Comparison of ENCODE assay signal across 8 mouse cellular contexts in the genomic region with DNA sequence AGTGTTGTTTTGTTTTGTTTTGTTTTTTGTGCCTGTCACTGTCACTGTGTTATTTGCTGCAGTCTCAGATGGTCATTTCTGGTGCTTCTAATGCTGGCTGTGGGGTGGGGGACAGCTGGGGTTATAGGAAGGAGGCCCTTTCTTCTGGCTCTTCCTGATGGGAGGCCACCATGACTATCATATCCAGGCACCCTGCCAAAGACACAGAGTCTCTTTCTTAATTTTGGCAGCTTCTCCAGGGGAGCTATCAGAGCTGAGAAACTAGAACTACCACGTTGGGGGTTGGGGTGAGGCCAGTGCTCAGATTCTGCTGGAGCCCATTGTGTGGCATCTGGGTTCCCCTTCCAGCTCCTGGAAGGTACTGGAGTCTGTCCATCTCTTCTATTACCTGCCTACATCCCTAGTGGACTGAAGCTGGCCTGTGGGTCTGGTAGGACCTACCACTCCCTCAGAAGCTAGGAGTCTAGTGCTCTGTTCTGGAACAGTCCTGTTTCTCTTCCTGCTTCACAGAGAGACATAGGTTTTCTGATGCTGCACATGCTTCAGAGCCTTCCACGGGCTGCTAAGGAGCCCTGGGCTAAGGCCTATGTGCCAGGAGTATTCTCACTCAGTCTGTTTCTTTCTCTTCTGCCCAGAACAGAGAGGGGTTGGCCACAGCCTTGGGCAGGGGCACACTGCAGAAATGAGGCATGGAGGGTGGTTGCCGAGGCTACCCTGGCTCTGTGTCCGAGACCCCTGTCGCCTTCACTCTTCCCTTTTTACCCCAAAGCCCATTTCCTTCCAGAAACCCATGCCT. TPM values are rescaled to one million over a fixed set of nuclear protein-coding genes. Genes with fewer than 3 reads are reported as not detected.
A peak's percentile ranks its signal among the peaks of the same experiment; 100 is the strongest.
DNase-seq lines count a peak whose midpoint lies in the region; ATAC-seq and TF ChIP-seq lines count a peak whose summit lies in the region.

No protein-coding gene starts in this region.

- H3K4me2 ChIP-seq in embryonic facial prominence, embryonic 15.5 days (replicated peaks): 0 out of 2 replicates have a peak overlapping the region, but pooled peaks have one; percentile 1
- H3K4me2 ChIP-seq in stomach, embryonic 14.5 days (replicated peaks; ENCODE audit: low read depth, low read length): no peak overlapping the region

- no peak overlapping the region for H3K9ac ChIP-seq in embryonic facial prominence, embryonic 15.5 days
- no peak overlapping the region for H3K9ac ChIP-seq in stomach, embryonic 14.5 days (replicated peaks; ENCODE audit: low read depth, low read length)

- no peaks in the 10 kb centered on the region for H3K27me3 ChIP-seq in embryonic facial prominence, embryonic 15.5 days
- H3K27me3 ChIP-seq in stomach, embryonic 14.5 days (ENCODE audit: control insufficient read depth, insufficient read depth, low read length): no peaks in the 10 kb centered on the region

- H3K4me3 ChIP-seq in lung, adult 2 months (replicated peaks; ENCODE audit: extremely low read depth, low read depth, low read length): no peak overlapping the region
- no peak overlapping the region for H3K4me3 ChIP-seq in embryonic facial prominence, embryonic 15.5 days (replicated peaks)
- H3K4me3 ChIP-seq in stomach, embryonic 14.5 days (ENCODE audit: low read depth, low read length): no peak overlapping the region

- peak; percentile 62 to 81 for DNase-seq in lung, adult 18-20 months
- DNase-seq in lung, adult 2 months: no peak
- DNase-seq in kidney, adult 9 months: peak; percentile 76
- no peak for DNase-seq in cerebellum, adult 9-10 months
- DNase-seq in layer of hippocampus, postnatal 10 days (ENCODE audit: low spot score in 2 of 2): no peak
- no peak for DNase-seq in frontal cortex, adult 2 months (ENCODE audit: extremely low spot score in 1 of 2, low spot score in 1 of 2)

- TF ChIP-seq POLR2A in lung, adult 2 months (IDR thresholded peaks at IDR 0.05; ENCODE audit: borderline replicate concordance, extremely low read depth, low read depth, low read length): no peak

- TF ChIP-seq CTCF in lung, adult 2 months (IDR thresholded peaks at IDR 0.05; ENCODE audit: insufficient read depth, low read length): no peak

- ATAC-seq in embryonic facial prominence, embryonic 15.5 days (ENCODE audit: insufficient number of reproducible peaks, low FRiP score, low TSS enrichment, low read depth): no peak
- ATAC-seq in stomach, embryonic 14.5 days (ENCODE audit: insufficient number of reproducible peaks, insufficient read depth, low FRiP score, low read depth): no peak

- 36% methylated on average over 5 of the region's 5 CpGs for WGBS in lung, adult 2 months
- WGBS in embryonic facial prominence, embryonic 15.5 days: 54% methylated on average over 5 of the region's 5 CpGs
- WGBS in stomach, embryonic 14.5 days: 57% methylated on average over 5 of the region's 5 CpGs

- H3K4me1 ChIP-seq in lung, adult 2 months (ENCODE audit: control insufficient read depth, insufficient read depth, low read length): peaks cover 59% of the 10 kb centered on the region
- peaks cover 72% of the 10 kb centered on the region for H3K4me1 ChIP-seq in embryonic facial prominence, embryonic 15.5 days
- H3K4me1 ChIP-seq in stomach, embryonic 14.5 days (ENCODE audit: control insufficient read depth, insufficient read depth, low read length): peaks cover 29% of the 10 kb centered on the region

- H3K27ac ChIP-seq in embryonic facial prominence, embryonic 15.5 days (replicated peaks): peak overlapping the region; percentile 69
- H3K27ac ChIP-seq in stomach, embryonic 14.5 days (ENCODE audit: low read length): peak overlapping the region; percentile 15

- no peaks in the 10 kb centered on the region for H3K9me3 ChIP-seq in embryonic facial prominence, embryonic 15.5 days (replicated peaks)
- no peaks in the 10 kb centered on the region for H3K9me3 ChIP-seq in stomach, embryonic 14.5 days (ENCODE audit: control insufficient read depth, low read depth, low read length)

- H3K36me3 ChIP-seq in embryonic facial prominence, embryonic 15.5 days: no peaks in the 10 kb centered on the region
- no peaks in the 10 kb centered on the region for H3K36me3 ChIP-seq in stomach, embryonic 14.5 days (ENCODE audit: control insufficient read depth, insufficient read depth, low read length)

RNA-seq across cellular contexts. Expression of a gene that starts 10.1 kb away (rescaled TPM):
- 83.7 and 92.9 TPM in 2 replicates for polyA plus RNA-seq in lung, adult 2 months (2012; rRNA removed)
- polyA plus RNA-seq in embryonic facial prominence, embryonic 15.5 days (2015; fragmentation: Nextera tagmentation; extraction: Ambion mirVana): 36.8 and 42.0 TPM in 2 replicates
- polyA plus RNA-seq in stomach, embryonic 14.5 days (2014; fragmentation: Nextera tagmentation; extraction: Ambion mirVana): 27.6 and 28.0 TPM in 2 replicates
- 100 to 1,000 TPM in 1 of 2 experiments, 10 to 100 TPM in 1; 96.2 to 102 TPM for total RNA-seq in layer of hippocampus, postnatal 10 days (2021)
- polyA plus RNA-seq in frontal cortex, adult 2 months (2012; rRNA removed): 229 and 240 TPM in 2 replicates

RNA-seq across cellular contexts. Expression of a gene that starts 39.4 kb away (rescaled TPM):
- 50.2 and 51.0 TPM in 2 replicates for polyA plus RNA-seq in lung, adult 2 months (2012; rRNA removed)
- polyA plus RNA-seq in embryonic facial prominence, embryonic 15.5 days (2015; fragmentation: Nextera tagmentation; extraction: Ambion mirVana): 93.8 and 95.1 TPM in 2 replicates
- polyA plus RNA-seq in stomach, embryonic 14.5 days (2014; fragmentation: Nextera tagmentation; extraction: Ambion mirVana): 85.9 and 89.5 TPM in 2 replicates
- total RNA-seq in layer of hippocampus, postnatal 10 days (2021): 10 to 100 TPM; 43.0 to 44.5 TPM
- polyA plus RNA-seq in frontal cortex, adult 2 months (2012; rRNA removed): 42.3 and 45.3 TPM in 2 replicates

Comparison
In these comparisons a context has a peak if more than half of its experiments do, and no peak if none do; other contexts are left out.
1. DNase-seq: peak in lung, adult 18-20 months (2 of 2) and kidney, adult 9 months (single experiment); none in lung, adult 2 months (single experiment), cerebellum, adult 9-10 months (single experiment), layer of hippocampus, postnatal 10 days (0 of 2) and frontal cortex, adult 2 months (0 of 2).